Mouse (Mus musculus) spleen, adult 12 weeks (tissue): Measurements from ENCODE around the gene Inpp5b.
"Not testable (repeated sequence)": the region's sequence is repeated elsewhere in the genome, so short reads cannot be mapped to it uniquely, and the experiment has no call there.

ENCODE experiments used
- DNase-seq: peaks from one replicate; pipeline ENCODE4 v3.0.0; 2022; ENCODE audit warnings: low spot score

Gene Inpp5b

GRCm38 (mm10) chr4:124709961-124710446 lies 31.6 kb upstream of the Inpp5b start:
- no peak for DNase-seq

GRCm38 (mm10) chr4:124710776-124711291 lies 30.8 kb upstream of the Inpp5b start:
- DNase-seq, result peak; percentile 31

GRCm38 (mm10) chr4:124712618-124713017 lies 29.0 kb upstream of the Inpp5b start:
- peak; percentile 46 for DNase-seq

- DNase-seq, result not testable (repeated sequence)
Observed at GRCm38 (mm10) chr4:124713850-124714249, 27.8 kb upstream of the Inpp5b start.

GRCm38 (mm10) chr4:124714545-124715481 lies 26.8 kb upstream of the Inpp5b start, which contains the start of gene Sf3a3:
TSS of gene Sf3a3 (plus strand) at chr4:124714776.
- DNase-seq, result peak; percentile 90

GRCm38 (mm10) chr4:124719101-124719500 lies 22.5 kb upstream of the Inpp5b start:
- no peak for DNase-seq

GRCm38 (mm10) chr4:124726121-124726520 lies 15.5 kb upstream of the Inpp5b start:
- DNase-seq, result no peak

- no peak for DNase-seq
Observed at GRCm38 (mm10) chr4:124736952-124737351, 4.7 kb upstream of the Inpp5b start.

GRCm38 (mm10) chr4:124737486-124737885 lies 4.2 kb upstream of the Inpp5b start:
- DNase-seq, result no peak

- no peak for DNase-seq
Observed at GRCm38 (mm10) chr4:124738013-124738412, 3.6 kb upstream of the Inpp5b start.

- DNase-seq, result no peak
Observed at GRCm38 (mm10) chr4:124738783-124739182, 2.9 kb upstream of the Inpp5b start.

- DNase-seq, result no peak
Observed at GRCm38 (mm10) chr4:124742839-124743238, 1.2 kb downstream of the Inpp5b start.

- no peak for DNase-seq
Observed at GRCm38 (mm10) chr4:124746577-124746976, 4.9 kb downstream of the Inpp5b start.

- DNase-seq, result no peak
Observed at GRCm38 (mm10) chr4:124747851-124748250, 6.2 kb downstream of the Inpp5b start.

GRCm38 (mm10) chr4:124751300-124752250 lies 9.9 kb downstream of the Inpp5b start:
- peak; percentile 96 for DNase-seq

GRCm38 (mm10) chr4:124752281-124753199 lies 10.9 kb downstream of the Inpp5b start:
- DNase-seq, result peak; percentile 57

GRCm38 (mm10) chr4:124755526-124755925 lies 13.9 kb downstream of the Inpp5b start:
- DNase-seq, result no peak

GRCm38 (mm10) chr4:124759305-124759811 lies 17.7 kb downstream of the Inpp5b start:
- no peak for DNase-seq

GRCm38 (mm10) chr4:124761201-124761600 lies 19.6 kb downstream of the Inpp5b start:
- DNase-seq, result no peak

- no peak for DNase-seq
Observed at GRCm38 (mm10) chr4:124762858-124763452, 21.3 kb downstream of the Inpp5b start.
